Mouse (Mus musculus) MEL (cell line): ENCODE measurements around the gene Ankrd28. TPM values are rescaled to one million over a fixed set of nuclear protein-coding genes. Genes with fewer than 3 reads are reported as not detected.

Experiments
- DNase-seq: peaks from one replicate; pipeline ENCODE4 v3.0.0; 2011; ENCODE audit warnings: low read depth, low spot score
- H3K27ac ChIP-seq: 2 replicates; pipeline ENCODE4 v1.5.1; 2012; ENCODE audit warnings: low read depth, mild to moderate bottlenecking, control low read depth, low read length, moderate library complexity; ENCODE audit not compliant: control insufficient read depth
- H3K27me3 ChIP-seq, 2 experiments: fragments of 150-350 bp in 1 of 2; sonication (generic) in 1 of 2; 2 replicates each; pipeline ENCODE4 v1.6.1; 2012; ENCODE audit warnings: low read length in 2 of 2, mild to moderate bottlenecking in 2 of 2, improper control_type of control experiment in 1 of 2, moderate library complexity in 1 of 2; ENCODE audit not compliant: insufficient read depth in 2 of 2, control insufficient read depth in 1 of 2
- H3K36me3 ChIP-seq, 2 experiments: 2 replicates each; pipeline ENCODE4 v1.6.1; 2012 to 2014; ENCODE audit warnings: low read length in 2 of 2, improper control_type of control experiment in 1 of 2, inconsistent platforms in 1 of 2, mild to moderate bottlenecking in 1 of 2; ENCODE audit not compliant: insufficient read depth in 2 of 2, control insufficient read depth in 1 of 2
- H3K4me1 ChIP-seq, 2 experiments: fragments of 150-350 bp in 1 of 2; sonication (generic) in 1 of 2; 2 replicates each; pipeline ENCODE4 v1.6.1; 2012; ENCODE audit warnings: low read length in 2 of 2, improper control_type of control experiment in 1 of 2, mild to moderate bottlenecking in 1 of 2; ENCODE audit not compliant: insufficient read depth in 2 of 2, control insufficient read depth in 1 of 2
- H3K4me3 ChIP-seq, 2 experiments: fragments of 150-350 bp in 1 of 2; sonication (generic) in 1 of 2; 2 replicates each; pipeline ENCODE4 v1.5.1; 2012; ENCODE audit warnings: low read depth in 2 of 2, low read length in 2 of 2, mild to moderate bottlenecking in 2 of 2, moderate library complexity in 2 of 2, control low read depth in 1 of 2, improper control_type of control experiment in 1 of 2; ENCODE audit not compliant: control insufficient read depth in 1 of 2, insufficient read depth in 1 of 2
- H3K79me2 ChIP-seq: 2 replicates; pipeline ENCODE4 v1.6.1; 2012; ENCODE audit warnings: mild to moderate bottlenecking, low read length, moderate library complexity; ENCODE audit not compliant: control insufficient read depth, poor library complexity, insufficient read depth
- H3K9ac ChIP-seq: 2 replicates; pipeline ENCODE4 v1.6.1; 2012; ENCODE audit warnings: low read depth, mild to moderate bottlenecking, control low read depth, low read length, moderate library complexity; ENCODE audit not compliant: control insufficient read depth, poor library complexity, severe bottlenecking
- H3K9me3 ChIP-seq: fragments of 150-350 bp; sonication (generic); replicated peaks from 2 replicates; pipeline ENCODE4 v1.6.1; 2012; ENCODE audit warnings: mild to moderate bottlenecking, low read length, improper control_type of control experiment, moderate library complexity; ENCODE audit not compliant: insufficient read depth
- CTCF ChIP-seq, 3 experiments: IDR thresholded peaks in 2 of 3; conservative IDR thresholded peaks in 1 of 3; 2 replicates each; pipeline ENCODE4 v1.5.1; 2011 to 2012; ENCODE audit warnings: low read length in 3 of 3, low read depth in 2 of 3, mild to moderate bottlenecking in 2 of 3, improper control_type of control experiment in 1 of 3, inconsistent platforms in 1 of 3, mixed read lengths in 1 of 3, moderate library complexity in 1 of 3; ENCODE audit not compliant: control insufficient read depth in 1 of 3, insufficient read depth in 1 of 3, poor library complexity in 1 of 3, severe bottlenecking in 1 of 3
- ELF1 ChIP-seq: IDR thresholded peaks from 2 replicates; pipeline ENCODE4 v1.6.1; 2014; ENCODE audit warnings: low read depth, mild to moderate bottlenecking, inconsistent platforms, low read length, improper control_type of control experiment, moderate library complexity
- GATA1 ChIP-seq: IDR thresholded peaks from 2 replicates; pipeline ENCODE4 v1.6.1; 2011; ENCODE audit warnings: low read depth, low read length, improper control_type of control experiment
- MAFK ChIP-seq: IDR thresholded peaks from 2 replicates; pipeline ENCODE4 v1.6.1; 2011; ENCODE audit warnings: low read depth, mild to moderate bottlenecking, low read length, improper control_type of control experiment, borderline replicate concordance
- MEF2A ChIP-seq: IDR thresholded peaks from 2 replicates; pipeline ENCODE4 v1.6.1; 2014; ENCODE audit warnings: low read depth, mild to moderate bottlenecking, inconsistent platforms, low read length, improper control_type of control experiment; ENCODE audit not compliant: poor library complexity, insufficient replicate concordance, severe bottlenecking; ENCODE audit errors: extremely low read depth
- MXI1 ChIP-seq: IDR thresholded peaks from 2 replicates; pipeline ENCODE4 v1.6.1; 2011; ENCODE audit warnings: mild to moderate bottlenecking, low read depth, low read length, improper control_type of control experiment
- MYB ChIP-seq: IDR thresholded peaks from 2 replicates; pipeline ENCODE4 v1.6.1; 2011; ENCODE audit warnings: mild to moderate bottlenecking, low read depth, low read length, improper control_type of control experiment
- MYC ChIP-seq: IDR thresholded peaks from 2 replicates; pipeline ENCODE4 v1.6.1; 2011; ENCODE audit warnings: low read depth, mild to moderate bottlenecking, low read length, improper control_type of control experiment, moderate library complexity
- POLR2A ChIP-seq, 2 experiments: IDR thresholded peaks; 2 replicates each; pipeline ENCODE4 v1.6.1; 2011 to 2012; ENCODE audit warnings: low read length in 2 of 2, mild to moderate bottlenecking in 2 of 2, control low read depth in 1 of 2, improper control_type of control experiment in 1 of 2, low read depth in 1 of 2, moderate library complexity in 1 of 2; ENCODE audit not compliant: control insufficient read depth in 1 of 2, insufficient read depth in 1 of 2, poor library complexity in 1 of 2
- POLR2AphosphoS5 ChIP-seq: IDR thresholded peaks from 2 replicates; pipeline ENCODE4 v1.6.1; 2012; ENCODE audit warnings: low read depth, borderline replicate concordance, mild to moderate bottlenecking, inconsistent platforms, low read length, moderate library complexity, mixed read lengths
- RAD21 ChIP-seq: IDR thresholded peaks from 2 replicates; pipeline ENCODE4 v1.6.1; 2011; ENCODE audit warnings: mild to moderate bottlenecking, low read depth, low read length, improper control_type of control experiment
- UBTF ChIP-seq: IDR thresholded peaks from 2 replicates; pipeline ENCODE4 v1.6.1; 2012; ENCODE audit warnings: low read depth, mild to moderate bottlenecking, inconsistent platforms, low read length, improper control_type of control experiment, moderate library complexity, borderline replicate concordance; ENCODE audit not compliant: insufficient read depth
- USF1 ChIP-seq: IDR thresholded peaks from 2 replicates; pipeline ENCODE4 v1.6.1; 2014; ENCODE audit warnings: low read depth, mild to moderate bottlenecking, inconsistent platforms, low read length, improper control_type of control experiment, moderate library complexity
- USF2 ChIP-seq, 2 experiments: IDR thresholded peaks; 2 replicates each; pipeline ENCODE4 v1.6.1; 2011 to 2012; ENCODE audit warnings: improper control_type of control experiment in 2 of 2, low read length in 2 of 2, borderline replicate concordance in 1 of 2, inconsistent platforms in 1 of 2, low read depth in 1 of 2, mild to moderate bottlenecking in 1 of 2; ENCODE audit not compliant: insufficient read depth in 1 of 2
- ZNF384 ChIP-seq: IDR thresholded peaks from 2 replicates; pipeline ENCODE4 v1.6.1; 2012; ENCODE audit warnings: low read depth, mild to moderate bottlenecking, inconsistent platforms, low read length, improper control_type of control experiment
- polyA plus RNA-seq, 2 experiments: library from polyadenylated mRNA; stranded (reverse) in 1 of 2; unstranded in 1 of 2; fragments of >175 nt in 1 of 2; fragments of >200 nt in 1 of 2; gene quantifications; 2 replicates each; pipeline versions ENCODE4 v1.2.1 to v1.2.4; 2012; ENCODE audit warnings: low replicate concordance in 2 of 2, low read depth in 1 of 2; ENCODE audit not compliant: insufficient read length in 2 of 2, insufficient read depth in 1 of 2, missing spikeins in 1 of 2
- total RNA-seq: library from RNA; depleted of rRNA; stranded (reverse); fragments of 300-350 nt; gene quantifications from 2 replicates; pipeline ENCODE4 v1.2.3, GENCODE M21; 2012

Ankrd28 gene
- total and polyA plus RNA-seq, 3 experiments = 32.5 to 41.2 (median 38.8) TPM

DNA sequence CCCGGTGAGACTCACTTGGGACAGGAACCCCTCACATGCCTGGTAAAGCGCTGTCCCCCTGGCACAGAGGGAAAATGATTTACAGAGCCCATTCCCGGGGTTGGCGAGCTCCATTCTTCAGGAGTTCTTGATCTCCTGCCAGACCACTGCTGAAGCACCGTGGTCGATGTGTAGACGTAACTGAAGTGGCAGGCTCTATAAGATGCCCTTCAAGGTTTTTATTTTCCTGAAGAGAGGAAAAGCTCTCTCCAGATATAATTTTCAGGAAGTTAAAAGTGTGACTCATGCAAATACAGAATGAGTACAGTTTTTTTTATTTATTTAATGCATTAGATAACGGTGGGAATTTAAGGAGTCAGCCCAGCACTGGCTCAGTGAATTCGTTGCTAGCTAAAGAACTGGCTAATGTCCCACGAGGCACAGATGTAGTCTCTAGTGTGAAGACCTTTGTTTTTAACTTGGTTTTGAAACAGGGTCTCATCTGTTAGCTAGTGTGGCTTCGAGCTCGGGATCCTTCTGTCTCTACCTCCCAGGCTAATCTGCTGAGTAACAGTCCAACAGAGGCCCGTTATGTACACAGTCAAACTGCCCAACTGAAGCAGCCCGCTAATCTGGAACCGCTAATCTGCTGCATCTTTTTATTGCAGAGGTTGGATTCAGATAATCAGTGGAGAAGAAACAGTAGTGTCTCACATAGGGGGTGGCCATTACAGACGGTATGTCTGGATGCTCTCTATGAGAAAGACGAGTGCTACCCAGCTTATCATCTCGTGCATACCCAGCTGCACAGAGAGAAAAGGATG is 166.2 kb downstream of the Ankrd28 start (continued):
- TF ChIP-seq POLR2A (IDR thresholded peaks at IDR 0.05; ENCODE audit: control insufficient read depth in 1 of 2, insufficient read depth in 1 of 2, low read depth in 1 of 2, low read length in 2 of 2, poor library complexity in 1 of 2) = peak in 1 of 2 experiments; percentile 9; a peak in 1 of 4 replicates
- no peak for TF ChIP-seq POLR2AphosphoS5
- peak; percentile 67; the same call in 1 of the 2 replicates for TF ChIP-seq MYC
- no peak for TF ChIP-seq MAFK
- no peak for TF ChIP-seq CTCF (IDR thresholded peaks at IDR 0.05 in 2 of 3, conservative IDR thresholded peaks at IDR 0.05 in 1 of 3; ENCODE audit: control insufficient read depth in 1 of 3, insufficient read depth in 1 of 3, low read depth in 2 of 3, low read length in 3 of 3, poor library complexity in 1 of 3, severe bottlenecking in 1 of 3)
- no peak for TF ChIP-seq RAD21
- TF ChIP-seq MXI1 = no peak; the same call in 1 of the 2 replicates
- TF ChIP-seq USF2 (IDR thresholded peaks at IDR 0.05; ENCODE audit: borderline replicate concordance in 1 of 2, insufficient read depth in 1 of 2, low read depth in 1 of 2, low read length in 2 of 2) = no peak
- TF ChIP-seq ZNF384 = peak; percentile 75
- TF ChIP-seq UBTF = no peak
- no peak for TF ChIP-seq MEF2A
- no peak for TF ChIP-seq ELF1
- peak; percentile 74 for TF ChIP-seq GATA1

DNA sequence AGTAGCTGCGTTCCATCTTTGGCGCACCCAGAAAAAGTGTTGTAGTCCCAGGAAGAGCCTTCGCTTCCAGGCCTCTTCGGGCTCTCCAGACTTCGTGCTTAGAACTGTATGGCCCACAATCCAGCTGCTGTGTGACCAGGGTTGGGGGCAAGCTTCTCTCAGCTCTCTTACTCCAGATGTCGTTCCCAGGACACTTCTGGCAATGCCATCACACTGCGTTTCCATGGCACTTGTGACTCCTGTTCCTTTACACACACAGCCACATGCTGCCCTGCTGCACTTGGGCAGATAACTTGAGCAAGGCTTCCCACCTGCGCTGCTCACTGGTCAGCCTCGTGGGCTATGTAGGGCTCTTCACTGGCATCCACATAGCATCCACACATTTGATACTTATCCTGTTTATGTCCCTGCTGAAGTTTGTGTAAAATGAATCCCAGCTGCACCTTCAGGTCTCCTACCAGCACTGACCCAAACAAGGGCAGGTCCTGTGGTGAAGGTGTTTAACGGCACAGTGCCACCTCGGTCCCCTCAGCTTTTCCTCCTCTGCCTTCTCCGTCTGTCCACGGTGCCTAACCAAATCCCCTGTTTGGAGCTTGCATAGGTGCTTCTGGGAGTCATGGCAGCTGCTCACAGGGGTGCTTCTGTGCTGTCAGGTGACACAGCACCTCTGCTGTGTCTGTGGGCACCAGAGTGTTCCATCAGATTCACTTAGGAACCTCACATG is 166.9 kb downstream of the Ankrd28 start:
- no peaks in the 10 kb centered on the region for H3K79me2 ChIP-seq
- DNase-seq = peak; percentile 34
- H3K9ac ChIP-seq = peak overlapping the region; percentile 24; the same call in 1 of the 2 replicates
- H3K27me3 ChIP-seq = no peaks in the 10 kb centered on the region
- TF ChIP-seq USF1 (0 out of 2 replicates have a peak, but pooled peaks have one; percentile 10), RAD21 (no peak), MYB (no peak)
- peaks cover 14 to 31% of the 10 kb centered on the region in 2 experiments for H3K4me1 ChIP-seq
- no peaks in the 10 kb centered on the region for H3K9me3 ChIP-seq
- H3K36me3 ChIP-seq = peaks cover 0 to 23% of the 10 kb centered on the region in 2 experiments; a peak in 3 of 4 replicates
- no peak overlapping the region for H3K4me3 ChIP-seq
- H3K27ac ChIP-seq = peak overlapping the region; percentile 89; the same call in 1 of the 2 replicates
